In genomic region chr17:79894054-79894453, GRCm38 (mm10) we compare ENCODE assay signal across 9 mouse cellular contexts. TPM values are rescaled to one million over a fixed set of nuclear protein-coding genes. Genes with fewer than 3 reads are reported as not detected.
DNase-seq lines count a peak whose midpoint lies in the region; ATAC-seq and TF ChIP-seq lines count a peak whose summit lies in the region.
"Had no signal": no experiment of that assay in that cellular context is flagged by ENCODE, and none has a peak within 500 bp of the region (broad histone marks: within the 10 kb centered on the region; RNA-seq: fewer than 3 reads in every experiment).

No protein-coding gene starts in this region.

- H3K27ac ChIP-seq in heart, embryonic 15.5 days: no peak overlapping the region
- H3K27ac ChIP-seq in hindbrain, embryonic 12.5 days: no peak overlapping the region
- no peak overlapping the region for H3K27ac ChIP-seq in midbrain, embryonic 11.5 days (ENCODE audit: low read depth, low read length)

- intact Hi-C loops in heart, postnatal 14 days (cut with DNase I): loop anchor here (10.0 kb wide), 1 partner anchor 111 kb away; no protein-coding TSS in a partner anchor

- peaks cover 36% of the 10 kb centered on the region for H3K4me1 ChIP-seq in heart, embryonic 15.5 days (replicated peaks)
- peaks cover 57% of the 10 kb centered on the region for H3K4me1 ChIP-seq in G1E (ENCODE audit: insufficient read depth, low read depth, low read length)
- peaks cover 29% of the 10 kb centered on the region for H3K4me1 ChIP-seq in hindbrain, embryonic 12.5 days
- H3K4me1 ChIP-seq in midbrain, embryonic 11.5 days (ENCODE audit: control insufficient read depth, insufficient read depth, low read length): peaks cover 14% of the 10 kb centered on the region

- peak overlapping the region; percentile 97 for H3K4me3 ChIP-seq in heart, embryonic 15.5 days
- peak overlapping the region; percentile 99; the same call in 1 of the 2 replicates for H3K4me3 ChIP-seq in G1E (ENCODE audit: low read depth, low read length)
- H3K4me3 ChIP-seq in hindbrain, embryonic 12.5 days: peak overlapping the region; percentile 99
- H3K4me3 ChIP-seq in midbrain, embryonic 11.5 days (ENCODE audit: low read depth, low read length): 0 out of 2 replicates have a peak overlapping the region, but pooled peaks have one; percentile 3

- ATAC-seq in heart, embryonic 15.5 days (replicated peaks; ENCODE audit: insufficient number of reproducible peaks, insufficient read depth, low FRiP score, low read depth): no peak
- ATAC-seq in G1E (ENCODE audit: extremely low read depth, insufficient number of reproducible peaks, low FRiP score, poor library complexity, severe bottlenecking): no peak
- no peak for ATAC-seq in hindbrain, embryonic 12.5 days (ENCODE audit: low FRiP score)
- ATAC-seq in midbrain, embryonic 11.5 days (ENCODE audit: low FRiP score): no peak

- peaks cover 4% of the 10 kb centered on the region; the same call in 1 of the 2 replicates for H3K27me3 ChIP-seq in heart, embryonic 15.5 days
- H3K27me3 ChIP-seq in G1E (ENCODE audit: insufficient read depth, low read length): peaks cover 6% of the 10 kb centered on the region
- H3K27me3 ChIP-seq in hindbrain, embryonic 12.5 days: peaks cover 16% of the 10 kb centered on the region
- H3K27me3 ChIP-seq in midbrain, embryonic 11.5 days (ENCODE audit: control insufficient read depth, insufficient read depth, low read length): peaks cover 11% of the 10 kb centered on the region

- no peak for DNase-seq in heart, postnatal 14 days
- no peak for DNase-seq in G1E (ENCODE audit: low spot score)
- DNase-seq in midbrain, embryonic 11.5 days (ENCODE audit: low spot score, missing footprints): no peak
- DNase-seq in urinary bladder, postnatal 10 days (ENCODE audit: low spot score): no peak
- no peak for DNase-seq in layer of hippocampus, postnatal 10 days (ENCODE audit: low spot score in 2 of 2)
- no peak for DNase-seq in urinary bladder, postnatal 14 days (ENCODE audit: low spot score)
- DNase-seq: cerebellum, postnatal 14 days had no signal

- peak overlapping the region; percentile 94 for H3K4me2 ChIP-seq in heart, embryonic 15.5 days
- peak overlapping the region; percentile 74 for H3K4me2 ChIP-seq in hindbrain, embryonic 12.5 days (replicated peaks)
- H3K4me2 ChIP-seq in midbrain, embryonic 11.5 days: peak overlapping the region; percentile 86; the same call in 1 of the 2 replicates

- no peaks in the 10 kb centered on the region for H3K36me3 ChIP-seq in heart, embryonic 15.5 days
- peaks cover 28% of the 10 kb centered on the region for H3K36me3 ChIP-seq in G1E (replicated peaks)
- no peaks in the 10 kb centered on the region for H3K36me3 ChIP-seq in hindbrain, embryonic 12.5 days
- H3K36me3 ChIP-seq in midbrain, embryonic 11.5 days (ENCODE audit: control insufficient read depth, insufficient read depth, low read length): no peaks in the 10 kb centered on the region

- 39% methylated on average over 4 of the region's 4 CpGs for WGBS in heart, embryonic 15.5 days
- 62% methylated on average over 4 of the region's 4 CpGs for whole genome bisulfite sequencing in hindbrain, embryonic 12.5 days
- 71% methylated on average over 4 of the region's 4 CpGs for WGBS in midbrain, embryonic 11.5 days

- H3K9me3 ChIP-seq in heart, embryonic 15.5 days (replicated peaks): no peaks in the 10 kb centered on the region
- H3K9me3 ChIP-seq in G1E (replicated peaks): no peaks in the 10 kb centered on the region
- H3K9me3 ChIP-seq in hindbrain, embryonic 12.5 days (replicated peaks): no peaks in the 10 kb centered on the region
- H3K9me3 ChIP-seq in midbrain, embryonic 11.5 days (ENCODE audit: control insufficient read depth, low read length): no peaks in the 10 kb centered on the region

- TF ChIP-seq CTCF in G1E (IDR thresholded peaks at IDR 0.05; ENCODE audit: low read depth, low read length): no peak

- H3K9ac ChIP-seq in heart, embryonic 15.5 days: peak overlapping the region; percentile 31; the same call in 1 of the 2 replicates
- H3K9ac ChIP-seq in hindbrain, embryonic 12.5 days: no peak overlapping the region
- peak overlapping the region; percentile 4; the same call in 1 of the 2 replicates for H3K9ac ChIP-seq in midbrain, embryonic 11.5 days (ENCODE audit: low read length)

RNA-seq across cellular contexts. Expression of gene Atl2, which starts 1.9 kb away (rescaled TPM):
- 23.7 and 24.7 TPM in 2 replicates for polyA plus RNA-seq in heart, embryonic 15.5 days (2015; fragmentation: Nextera tagmentation; extraction: Ambion mirVana)
- 10 to 100 TPM; 34.0 to 36.9 TPM for total RNA-seq in heart, postnatal 14 days (2021)
- total RNA-seq in G1E (2014; fragmentation: Nextera tagmentation): 91.1 and 93.3 TPM in 2 replicates
- 65.2 and 71.5 TPM in 2 replicates for total RNA-seq in G1E (2017)
- polyA plus RNA-seq in G1E (2012): 4.7 TPM in 2 replicates
- polyA plus RNA-seq in hindbrain, embryonic 12.5 days (2016; fragmentation: Nextera tagmentation; extraction: Ambion mirVana): 36.3 and 39.3 TPM in 2 replicates
- 40.9 and 44.3 TPM in 2 replicates for polyA plus RNA-seq in midbrain, embryonic 11.5 days (2014; fragmentation: Nextera tagmentation; extraction: Ambion mirVana)
- total RNA-seq in layer of hippocampus, postnatal 10 days (2021): 10 to 100 TPM; 60.0 to 60.2 TPM

Comparison
In these comparisons a context has a peak if more than half of its experiments do, and no peak if none do; other contexts are left out.
1. H3K4me3 ChIP-seq: peak in every context shown above with its lines; median percentile 99 in G1E; 99 in hindbrain, embryonic 12.5 days; 97 in heart, embryonic 15.5 days; 3 in midbrain, embryonic 11.5 days.